Mouse (Mus musculus): ENCODE data around the gene Elmsan1.
"Not testable (repeated sequence)": the region's sequence is repeated elsewhere in the genome, so short reads cannot be mapped to it uniquely, and the experiment has no call there.

Gene Elmsan1

DNA sequence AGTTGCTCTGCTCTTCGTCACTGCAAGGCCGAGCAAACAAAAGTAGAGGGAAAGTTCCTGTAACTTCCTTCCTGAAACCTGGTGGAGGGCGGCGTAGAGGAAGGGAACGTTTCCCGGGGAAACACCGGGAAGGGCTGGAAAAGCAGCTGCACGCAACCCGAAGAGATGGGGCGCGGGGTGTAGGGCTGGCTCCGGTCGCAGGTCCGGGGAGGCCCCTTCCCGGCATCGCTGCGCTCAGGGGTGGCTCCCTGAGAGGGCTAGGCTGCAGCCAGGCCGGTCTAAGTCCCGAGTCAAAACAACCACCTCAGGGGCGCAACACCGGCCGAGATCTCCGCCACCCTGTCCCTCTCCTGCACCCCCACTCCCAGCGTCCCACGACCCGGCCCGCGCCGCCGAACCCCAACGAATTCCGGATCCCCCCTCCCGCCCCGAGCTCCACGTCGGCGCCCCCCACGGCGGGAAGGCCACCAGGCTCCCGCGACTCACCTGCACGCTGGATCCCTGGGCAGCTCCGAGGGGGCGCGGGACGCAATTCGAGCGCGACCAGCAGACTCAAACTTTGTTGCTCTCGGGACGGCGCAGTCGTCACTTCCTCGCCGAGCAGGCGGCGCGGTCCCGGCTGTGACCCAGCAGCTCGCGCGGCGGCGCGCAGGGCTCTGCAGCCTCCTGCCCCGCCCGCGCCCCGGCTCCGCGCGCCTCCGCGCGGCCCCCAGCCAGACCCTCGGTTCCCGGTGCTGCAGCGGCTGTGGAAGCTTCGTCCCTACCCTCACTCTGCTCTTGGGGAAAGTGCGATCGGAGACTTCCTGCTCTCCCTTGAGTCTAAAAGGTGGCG is at the start of gene Elmsan1:
TSS of gene Elmsan1 (minus strand) at position 593 of the 832 bp plus-strand sequence.
- peak; percentile 79 to 88 for DNase-seq (ENCODE audit: low spot score in 2 of 2)

DNA sequence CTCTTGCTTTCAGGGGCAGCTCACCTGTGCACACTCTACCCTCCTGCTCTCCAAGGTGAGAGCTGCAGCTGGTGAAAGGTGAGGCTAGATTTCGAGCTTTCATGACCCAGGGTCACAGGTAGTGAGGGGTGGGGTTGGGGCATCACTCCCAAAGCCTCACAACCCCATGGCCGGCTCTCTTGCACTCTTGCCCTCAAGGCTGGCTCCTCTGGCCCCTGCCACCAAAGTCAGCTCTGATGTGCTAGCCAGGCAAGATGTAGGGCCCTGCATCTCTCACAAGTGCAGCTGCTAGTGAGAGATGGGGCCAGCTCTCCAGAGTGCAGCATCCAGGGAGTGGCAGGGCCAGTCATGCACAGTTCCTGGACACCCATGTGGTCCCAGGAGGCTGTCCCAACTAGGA is 48.6 kb upstream of the Elmsan1 start:
- no peak for DNase-seq (ENCODE audit: low spot score in 2 of 2)

DNA sequence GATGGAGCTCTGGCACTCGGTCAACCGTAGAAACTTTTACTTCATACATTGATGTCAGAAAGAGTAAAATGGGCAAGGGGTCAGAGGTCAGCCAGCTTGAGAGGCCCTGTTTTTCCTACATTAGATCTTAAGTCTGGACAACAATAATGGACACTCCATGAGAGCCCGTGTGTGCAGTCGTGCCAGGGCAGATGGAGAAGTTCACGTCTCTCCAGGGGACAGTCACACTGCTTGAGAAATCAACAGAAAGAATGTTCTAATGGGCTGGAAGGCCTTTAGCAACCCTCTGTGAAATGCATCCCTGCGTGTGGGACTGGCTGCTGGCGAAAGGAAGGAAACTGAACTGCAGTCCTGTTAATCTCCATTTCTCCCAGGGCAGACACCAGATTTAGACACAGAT is 41.7 kb upstream of the Elmsan1 start:
- DNase-seq (ENCODE audit: low spot score in 2 of 2), result no peak

DNA sequence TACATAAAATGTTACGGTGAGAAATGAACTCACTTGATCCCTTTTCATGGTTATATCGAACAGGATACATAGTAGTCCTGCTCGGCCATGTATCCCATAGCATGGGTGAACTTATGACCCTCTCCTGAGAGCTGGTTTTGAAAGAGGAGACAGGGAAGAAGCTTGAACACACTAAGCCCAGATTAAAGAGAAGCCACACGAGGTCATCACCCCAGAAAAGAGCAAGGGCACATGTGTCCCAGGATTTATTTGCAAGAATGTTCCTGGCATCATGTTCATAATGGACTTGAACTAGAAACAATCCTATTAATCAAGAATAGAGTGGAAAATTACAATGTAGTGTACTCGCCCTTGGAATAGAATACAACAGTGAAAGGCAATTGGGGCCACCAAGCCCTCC is 36.2 kb upstream of the Elmsan1 start:
- no peak for DNase-seq (ENCODE audit: low spot score in 2 of 2)

- DNase-seq (ENCODE audit: low spot score in 2 of 2), result peak in 1 of 2 experiments; percentile 58
Observed at GRCm38 (mm10) chr12:84252811-84253210, 34.1 kb upstream of the Elmsan1 start.

DNA sequence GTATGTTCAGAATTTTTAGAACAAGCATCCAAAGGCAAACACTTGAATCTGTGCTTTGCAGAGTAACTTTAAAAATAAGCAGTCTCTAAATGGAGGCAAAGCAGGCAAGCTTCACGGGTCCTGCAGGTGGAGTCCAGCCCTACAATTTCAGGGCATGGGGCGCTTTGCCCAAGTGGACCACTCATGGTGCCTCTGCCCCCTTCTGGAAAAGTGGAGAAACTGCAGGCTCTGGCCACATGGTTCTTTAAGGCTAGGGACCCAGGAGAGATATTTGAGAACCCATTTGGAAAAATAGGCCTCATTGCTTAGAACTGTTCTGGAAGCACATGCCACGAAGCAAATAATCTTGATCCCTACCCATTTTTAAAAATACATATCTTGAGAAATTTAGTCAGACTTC is 30.5 kb upstream of the Elmsan1 start:
- peak; percentile 47 to 74 for DNase-seq (ENCODE audit: low spot score in 2 of 2)

GRCm38 (mm10) chr12:84245683-84246082 is 27.0 kb upstream of the Elmsan1 start:
- DNase-seq (ENCODE audit: low spot score in 2 of 2), result peak in 1 of 2 experiments; percentile 32

GRCm38 (mm10) chr12:84243076-84243770 is 24.5 kb upstream of the Elmsan1 start:
- DNase-seq (ENCODE audit: low spot score in 2 of 2), result peak; percentile 32 to 66

DNA sequence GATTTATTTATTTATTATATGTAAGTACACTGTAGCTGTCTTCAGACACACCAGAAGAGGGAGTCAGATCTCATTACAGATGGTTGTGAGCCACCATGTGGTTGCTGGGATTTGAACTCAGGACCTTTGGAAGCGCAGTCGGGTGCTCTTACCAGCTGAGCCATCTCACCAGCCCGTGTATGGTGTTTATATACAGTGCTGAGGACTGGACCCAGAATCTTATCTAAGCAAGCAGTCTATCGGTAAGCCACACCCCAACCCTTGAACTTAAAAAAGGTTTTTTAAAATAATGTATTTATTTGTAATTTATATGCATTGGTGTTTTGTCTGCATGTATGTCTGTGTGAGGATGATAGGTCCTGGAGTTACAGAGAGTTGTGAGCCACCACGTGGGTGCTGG is 18.4 kb upstream of the Elmsan1 start:
- not testable (repeated sequence) for DNase-seq (ENCODE audit: low spot score in 2 of 2)

- no peak for DNase-seq (ENCODE audit: low spot score in 2 of 2)
Observed at GRCm38 (mm10) chr12:84235981-84236752, 17.5 kb upstream of the Elmsan1 start.

DNA sequence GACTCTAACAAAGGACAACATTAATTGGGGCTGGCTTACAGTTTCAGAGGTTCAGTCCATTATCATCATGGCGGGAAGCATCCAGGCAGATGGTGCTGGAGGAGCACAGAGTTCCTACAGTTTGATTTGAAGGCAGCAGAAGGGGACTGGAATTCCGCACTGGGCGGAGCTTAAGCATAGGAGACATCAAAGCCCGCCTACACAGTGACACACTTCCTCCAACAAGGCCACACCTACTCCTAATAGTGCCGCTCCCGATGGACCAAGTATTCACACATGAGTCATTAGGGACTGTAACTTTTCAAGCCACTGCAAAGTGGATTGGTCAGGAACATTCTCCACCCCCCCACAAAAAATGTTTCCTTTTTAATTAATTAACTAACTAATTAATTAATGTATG is 16.9 kb upstream of the Elmsan1 start:
- DNase-seq (ENCODE audit: low spot score in 2 of 2), result no peak

DNA sequence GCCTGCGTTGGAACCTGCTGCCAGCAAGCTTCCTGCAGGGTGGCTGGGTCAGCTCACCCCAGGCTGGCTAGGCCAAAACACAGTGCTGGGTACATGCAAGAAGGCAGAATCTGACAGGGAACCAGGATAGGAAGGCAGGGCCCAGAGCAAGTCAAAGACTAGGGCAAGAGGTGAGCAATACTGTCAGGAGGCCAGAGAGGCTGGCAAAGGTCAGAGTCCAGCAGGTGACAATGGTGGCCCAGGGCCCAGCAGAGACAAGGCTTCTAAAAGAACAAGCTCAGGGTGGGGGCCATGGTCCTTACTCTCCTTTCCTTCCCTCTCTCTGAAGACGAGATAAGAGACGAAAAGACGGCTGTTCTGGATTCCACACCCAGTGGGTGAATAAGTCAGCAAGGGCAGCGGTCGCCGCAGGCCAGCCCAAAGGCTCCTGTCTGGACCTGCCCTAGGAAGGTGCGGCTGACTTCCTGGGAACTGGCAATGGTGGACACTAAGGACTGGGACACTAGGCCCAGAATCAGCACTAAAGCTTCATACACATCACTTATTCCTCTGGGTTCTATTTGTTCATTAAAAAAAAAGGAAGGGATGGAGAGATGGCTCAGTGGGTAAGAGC is 14.9 kb upstream of the Elmsan1 start:
- no peak for DNase-seq (ENCODE audit: low spot score in 2 of 2)

- no peak for DNase-seq (ENCODE audit: low spot score in 2 of 2)
Observed at GRCm38 (mm10) chr12:84226117-84226840, 7.6 kb upstream of the Elmsan1 start.

DNA sequence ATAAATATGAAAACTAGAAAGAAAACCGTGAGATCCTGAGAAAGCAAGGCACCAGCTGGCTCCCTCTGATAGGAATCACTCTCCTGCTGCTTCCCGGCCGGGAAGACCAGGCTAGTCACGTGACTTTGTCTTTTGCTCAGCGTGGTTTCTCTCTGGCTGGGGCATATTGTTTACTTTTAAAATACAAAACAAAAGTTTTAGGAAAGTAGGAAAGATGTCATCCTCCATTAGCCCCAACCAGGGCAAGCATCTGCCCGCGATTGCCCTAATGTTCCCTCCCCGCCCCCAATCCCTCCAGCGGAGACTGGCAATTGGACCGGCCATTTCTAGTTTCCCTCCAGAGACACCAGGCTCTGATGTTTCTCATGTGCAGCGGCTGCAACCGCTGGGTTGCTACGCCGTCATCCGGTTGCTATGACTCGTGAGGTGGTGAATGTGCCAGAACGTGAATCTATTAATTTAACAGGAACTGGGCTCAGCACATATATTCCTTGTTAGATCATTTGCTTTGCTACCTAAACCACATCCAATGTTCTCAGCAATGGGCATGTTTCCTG is 3.8 kb upstream of the Elmsan1 start:
- DNase-seq (ENCODE audit: low spot score in 2 of 2), result peak in 1 of 2 experiments; percentile 67

DNA sequence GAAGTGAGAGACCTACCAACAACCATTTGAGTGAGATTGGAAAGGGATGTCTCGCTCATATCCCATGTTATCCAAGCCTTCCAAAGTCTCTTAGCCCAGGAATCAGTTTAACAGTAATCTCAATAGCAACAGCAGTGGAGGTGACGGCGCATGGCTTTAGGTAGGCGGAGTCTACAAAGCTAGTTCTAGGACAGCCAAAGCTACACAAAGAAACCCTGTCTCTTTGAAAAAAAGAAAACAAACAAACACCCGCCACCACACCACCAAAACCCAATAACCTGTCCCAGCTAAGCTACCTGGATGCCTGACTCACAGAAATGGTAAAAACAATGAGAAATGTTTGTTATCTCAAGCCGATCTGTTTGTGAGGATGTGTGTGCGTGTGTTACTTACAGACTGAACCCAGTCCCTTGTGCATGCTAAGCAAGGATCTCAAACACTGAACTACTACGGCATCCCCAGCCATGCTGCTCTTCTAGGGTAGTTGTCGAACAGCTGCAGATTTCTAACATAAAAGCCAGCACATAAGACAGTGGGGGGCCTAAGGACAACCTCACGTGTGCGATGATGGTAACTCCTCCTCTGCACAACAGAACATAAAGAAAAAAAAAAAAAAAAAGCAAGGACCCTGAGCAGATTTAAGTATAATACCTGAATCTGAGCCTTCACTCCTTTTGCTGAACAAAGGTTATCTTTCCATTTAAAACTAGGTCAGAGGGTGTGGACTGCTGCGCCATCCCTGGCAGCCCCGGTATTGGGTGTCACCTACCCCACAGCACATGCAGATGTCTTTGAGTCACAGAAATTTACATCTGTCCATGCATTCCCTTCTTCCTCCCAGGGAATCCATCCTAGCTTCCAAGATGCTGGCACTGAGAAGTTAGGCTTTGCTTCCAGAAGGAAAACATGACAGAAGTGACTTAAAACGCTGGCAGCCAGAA is 2.5 kb upstream of the Elmsan1 start:
- DNase-seq (ENCODE audit: low spot score in 2 of 2), result no peak

DNA sequence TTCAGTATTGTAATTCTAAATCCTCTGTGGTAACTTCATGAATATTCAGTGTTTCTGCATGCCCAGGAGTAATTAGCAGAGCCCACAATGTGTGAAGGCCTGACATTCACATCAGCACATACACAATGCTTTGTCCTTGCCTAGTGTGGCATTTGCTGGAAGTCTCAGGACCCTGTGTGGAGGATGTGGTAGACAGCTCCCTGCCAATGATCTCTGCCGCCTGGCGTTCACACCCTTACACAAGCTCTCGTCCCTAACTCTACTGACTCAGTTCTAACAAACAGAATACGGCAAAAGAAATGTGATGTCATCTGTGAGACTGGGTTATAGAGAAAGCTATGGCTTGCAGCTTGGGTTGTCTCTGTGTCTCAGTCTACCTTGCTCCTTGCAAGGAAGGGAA is 1.8 kb upstream of the Elmsan1 start:
- DNase-seq (ENCODE audit: low spot score in 2 of 2), result no peak

- DNase-seq (ENCODE audit: low spot score in 2 of 2), result peak in 1 of 2 experiments; percentile 39
Observed at GRCm38 (mm10) chr12:84219121-84219561, 460 bp upstream of the Elmsan1 start.

DNA sequence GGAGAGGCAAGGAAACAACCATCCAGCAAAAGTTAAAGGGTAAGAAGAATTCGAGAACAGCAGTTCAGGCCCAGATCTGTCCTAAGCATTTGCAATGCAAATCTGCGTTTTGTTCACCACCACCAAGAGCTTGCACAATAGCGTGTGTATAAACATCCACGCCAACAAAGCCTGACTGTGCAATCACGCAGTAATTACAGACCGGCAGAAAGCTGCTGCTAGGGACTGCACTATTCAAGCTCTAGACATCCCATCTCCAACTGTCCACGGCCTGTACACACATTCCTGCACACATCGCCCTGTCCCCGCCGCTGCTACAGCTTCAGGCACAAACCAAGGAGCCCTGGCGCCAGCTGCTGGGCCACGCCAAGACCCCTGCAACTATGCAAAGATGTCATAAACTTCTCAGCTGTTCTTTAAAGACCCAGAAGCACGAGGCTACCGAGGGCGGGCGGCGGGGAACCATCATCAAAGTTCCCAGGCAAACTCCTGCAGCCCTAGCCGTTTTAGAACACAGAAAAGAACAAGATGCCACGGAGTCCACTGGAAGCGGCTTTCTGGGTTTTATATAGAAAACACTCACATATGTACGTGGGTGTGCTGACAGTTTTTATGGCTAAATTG is 1.1 kb downstream of the Elmsan1 start:
- peak; percentile 58 to 59 for DNase-seq (ENCODE audit: low spot score in 2 of 2)

GRCm38 (mm10) chr12:84217111-84217507 is 1.6 kb downstream of the Elmsan1 start:
- DNase-seq (ENCODE audit: low spot score in 2 of 2), result no peak
